In genomic region chr9:41212303-41212901, GRCm38 (mm10) we compare ENCODE assay signal across 7 mouse cellular contexts. TPM values are rescaled to one million over a fixed set of nuclear protein-coding genes. Genes with fewer than 3 reads are reported as not detected.
DNase-seq lines count a peak whose midpoint lies in the region; ATAC-seq lines count a peak whose summit lies in the region.

No protein-coding gene starts in this region.

- DNase-seq in heart, postnatal 14 days: peak; percentile 43 to 64
- peak; percentile 77 for DNase-seq in kidney, postnatal 14 days
- peak; percentile 66 for DNase-seq in splenic B cell, adult 2 months (ENCODE audit: low read depth, low spot score)
- no peak for DNase-seq in cerebellum, postnatal 4 days (ENCODE audit: low spot score in 2 of 2)

- H3K9ac ChIP-seq in embryonic facial prominence, embryonic 12.5 days: no peak overlapping the region

- no peak overlapping the region for H3K4me3 ChIP-seq in embryonic facial prominence, embryonic 12.5 days

- H3K27me3 ChIP-seq in embryonic facial prominence, embryonic 12.5 days: no peaks in the 10 kb centered on the region
- H3K27me3 ChIP-seq in splenic B cell, adult 2 months (ENCODE audit: control insufficient read depth, insufficient read depth, low read length, poor library complexity, severe bottlenecking): no peaks in the 10 kb centered on the region

- peak; percentile 57 for ATAC-seq in activated CD4-positive, CD25-positive, alpha-beta regulatory T cell, adult 4 months
- ATAC-seq in embryonic facial prominence, embryonic 12.5 days (ENCODE audit: insufficient number of reproducible peaks, insufficient read depth, low FRiP score, low TSS enrichment): peak; percentile 70
- peak; percentile 83 for ATAC-seq in megakaryocyte, adult 5-6 weeks (ENCODE audit: poor library complexity, severe bottlenecking)

- no peaks in the 10 kb centered on the region for H3K36me3 ChIP-seq in embryonic facial prominence, embryonic 12.5 days
- no peaks in the 10 kb centered on the region for H3K36me3 ChIP-seq in splenic B cell, adult 2 months (ENCODE audit: control insufficient read depth, insufficient read depth, low read length, poor library complexity, severe bottlenecking)

- no peaks in the 10 kb centered on the region for H3K9me3 ChIP-seq in embryonic facial prominence, embryonic 12.5 days

- intact Hi-C loops in heart, postnatal 14 days (cut with DNase I): no loop called here

- peak overlapping the region; percentile 97 for H3K27ac ChIP-seq in embryonic facial prominence, embryonic 12.5 days

- WGBS in embryonic facial prominence, embryonic 12.5 days: 0% methylated on average over 7 of the region's 7 CpGs

- peak overlapping the region; percentile 36 for H3K4me2 ChIP-seq in embryonic facial prominence, embryonic 12.5 days (replicated peaks)

- peaks cover 34% of the 10 kb centered on the region for H3K4me1 ChIP-seq in embryonic facial prominence, embryonic 12.5 days

RNA-seq across cellular contexts. Expression of gene Ubash3b, which starts 50.9 kb away (rescaled TPM):
- polyA plus RNA-seq in activated CD4-positive, CD25-positive, alpha-beta regulatory T cell, adult 4 months (2017; shearing (Covaris generic)): 10 to 100 TPM; 18.3 to 25.0 TPM
- 11.3 and 14.9 TPM in 2 replicates for polyA plus RNA-seq in embryonic facial prominence, embryonic 12.5 days (2016; fragmentation: Nextera tagmentation; extraction: Ambion mirVana)
- 1 to 10 TPM; 1.7 to 1.8 TPM for total RNA-seq in heart, postnatal 14 days (2021)
- 21.6 and 26.5 TPM in 2 replicates for total RNA-seq in megakaryocyte, adult 5-6 weeks (2015)
- total RNA-seq in megakaryocyte, adult 5-6 weeks (2017): 14.8 and 15.1 TPM in 2 replicates

Comparison
In these comparisons a context has a peak if more than half of its experiments do, and no peak if none do; other contexts are left out.
1. DNase-seq: peak in heart, postnatal 14 days (2 of 2), kidney, postnatal 14 days (single experiment) and splenic B cell, adult 2 months (single experiment); none in cerebellum, postnatal 4 days (0 of 2).
2. RNA of gene Ubash3b, which starts 50.9 kb away (total RNA-seq): 14.8 to 26.5 TPM in megakaryocyte, adult 5-6 weeks; 1.7 to 1.8 TPM in heart, postnatal 14 days; every median in the first group is over 4 times any median in the second.
3. Peak in every context shown above with its lines, with median percentiles within 50 percentile points of each other: ATAC-seq.